14 mouse cellular contexts compared by ENCODE assay signal in genomic region chr15:31302293-31302990, GRCm38 (mm10).
DNase-seq lines count a peak whose midpoint lies in the region.
"Had no signal": no experiment of that assay in that cellular context is flagged by ENCODE, and none has a peak within 500 bp of the region (broad histone marks: within the 10 kb centered on the region; RNA-seq: fewer than 3 reads in every experiment).

No protein-coding gene starts in this region.

- DNase-seq in fibroblast of lung, adult 2 months (ENCODE audit: low read depth): peak; percentile 33
- DNase-seq in heart, adult 8-10 months (ENCODE audit: low spot score): peak; percentile 17
- DNase-seq in heart, postnatal 14 days: peak; percentile 42 to 61
- DNase-seq in lung, postnatal 36 days: peak; percentile 49
- DNase-seq in spleen, postnatal 36 days (ENCODE audit: low spot score in 2 of 2): no peak
- DNase-seq in adrenal gland, postnatal 14 days: no peak
- DNase-seq in cerebellum, postnatal 25 days: no peak
- DNase-seq: cerebellum, adult 2 months; embryo, embryonic 11 days; forebrain, postnatal 0 days; gastrocnemius, postnatal 10 days; kidney, adult 8-10 months; retina, postnatal 1 day; spleen, adult 18-20 months had no signal

- intact Hi-C loops in heart, postnatal 14 days (cut with DNase I): no loop called here

Comparison
In these comparisons a context has a peak if more than half of its experiments do, and no peak if none do; other contexts are left out.
1. DNase-seq: peak in fibroblast of lung, adult 2 months (single experiment), heart, adult 8-10 months (single experiment), heart, postnatal 14 days (2 of 2) and lung, postnatal 36 days (single experiment); none in spleen, postnatal 36 days (0 of 2), adrenal gland, postnatal 14 days (single experiment) and cerebellum, postnatal 25 days (0 of 2).